Mouse (Mus musculus): ENCODE data around the gene Cnpy3. TPM values are rescaled to one million over a fixed set of nuclear protein-coding genes. Genes with fewer than 3 reads are reported as not detected.

The Cnpy3 gene
- polyA plus RNA-seq, 1 experiment from 2014 or later, result 58.4 TPM

DNA sequence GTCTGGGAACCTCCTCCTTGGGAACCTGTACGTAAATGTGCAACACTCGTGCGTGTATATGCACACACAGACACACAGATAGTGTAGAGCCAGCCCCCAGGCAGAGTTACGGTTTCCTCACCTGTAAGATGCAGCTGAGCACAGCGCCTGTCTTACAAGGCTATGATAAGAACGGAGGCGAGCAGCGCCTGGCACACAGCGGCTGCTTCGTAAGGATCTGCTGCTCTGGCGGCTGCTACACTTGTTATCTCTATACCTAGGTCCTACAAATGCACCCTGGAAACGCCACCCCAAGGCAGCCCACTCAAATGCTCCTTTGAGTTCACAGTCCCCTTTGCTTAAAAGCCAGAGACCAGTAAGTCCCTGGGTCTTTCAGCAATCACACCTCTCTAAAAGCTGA, 61.3 kb downstream of the Cnpy3 start:
- Histone ChIP-seq H3K4me1 (no peaks in the 10 kb centered on the region), H3K27ac (no peak overlapping the region), H3K4me3 (no peak overlapping the region), H3K4me2 (replicated peaks) (no peak overlapping the region), H3K9me3 (no peaks in the 10 kb centered on the region), H3K27me3 (replicated peaks) (no peaks in the 10 kb centered on the region), H3K9ac (no peak overlapping the region), H3K36me3 (peaks cover 28% of the 10 kb centered on the region)
- ATAC-seq (ENCODE audit: low FRiP score, low read depth), result no peak
- WGBS, result 95% methylated on average over 12 of the region's 12 CpGs

DNA sequence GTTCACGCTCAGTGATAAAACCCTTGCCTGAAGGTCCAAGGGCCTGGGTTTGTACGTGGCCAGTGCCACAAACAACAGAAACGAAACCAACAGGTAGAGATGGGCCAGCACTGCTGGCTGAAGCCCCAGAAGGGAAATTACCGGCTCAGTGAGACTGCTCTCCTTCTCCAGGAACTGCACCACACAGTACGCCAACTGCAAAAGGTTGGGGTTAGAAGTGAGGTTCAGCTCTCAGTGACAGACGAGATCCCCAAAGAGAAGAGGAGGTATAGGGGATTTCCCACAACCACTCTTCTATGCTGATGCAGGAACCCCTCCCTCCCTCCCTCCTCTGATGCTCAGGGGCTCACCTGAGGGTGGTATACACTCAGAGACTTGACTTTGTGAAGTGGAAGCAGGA, 66.1 kb downstream of the Cnpy3 start:
- H3K4me2 ChIP-seq (replicated peaks), result no peak overlapping the region
- no peak for ATAC-seq (ENCODE audit: low FRiP score, low read depth)
- H3K27me3 ChIP-seq (replicated peaks), result no peaks in the 10 kb centered on the region
- peaks cover 55% of the 10 kb centered on the region for H3K36me3 ChIP-seq
- no peak overlapping the region for H3K4me3 ChIP-seq
- WGBS, result 92% methylated on average over 6 of the region's 6 CpGs
- H3K27ac ChIP-seq, result no peak overlapping the region
- no peak overlapping the region for H3K9ac ChIP-seq
- H3K9me3 ChIP-seq, result no peaks in the 10 kb centered on the region
- H3K4me1 ChIP-seq, result peaks cover 8% of the 10 kb centered on the region

Other genes with a start within 250 kb of the Cnpy3 start
- 13.4 and 15.3 TPM in 2 replicates for gene Cul9, start 205.8 kb downstream of the Cnpy3 start, polyA plus RNA-seq (2016; fragmentation: Nextera tagmentation; extraction: Ambion mirVana)
- gene Srf, start 196.0 kb downstream of the Cnpy3 start, polyA plus RNA-seq (2016; fragmentation: Nextera tagmentation; extraction: Ambion mirVana), result 5.6 and 8.4 TPM in 2 replicates
- 68.3 and 69.7 TPM in 2 replicates for gene Ptk7, start 122.7 kb downstream of the Cnpy3 start, polyA plus RNA-seq (2016; fragmentation: Nextera tagmentation; extraction: Ambion mirVana)
- 45.2 and 47.4 TPM in 2 replicates for gene Klc4, start 106.2 kb downstream of the Cnpy3 start, polyA plus RNA-seq (2016; fragmentation: Nextera tagmentation; extraction: Ambion mirVana)
- 76.9 and 86.9 TPM in 2 replicates for gene Mrpl2, start 106.0 kb downstream of the Cnpy3 start, polyA plus RNA-seq (2016; fragmentation: Nextera tagmentation; extraction: Ambion mirVana)
- 42.0 and 45.2 TPM in 2 replicates for gene Cul7, start 101.9 kb downstream of the Cnpy3 start, polyA plus RNA-seq (2016; fragmentation: Nextera tagmentation; extraction: Ambion mirVana)
- 52.1 and 54.1 TPM in 2 replicates for gene Rrp36, start 77.9 kb downstream of the Cnpy3 start, polyA plus RNA-seq (2016; fragmentation: Nextera tagmentation; extraction: Ambion mirVana)
- gene Mea1, start 73.4 kb downstream of the Cnpy3 start, polyA plus RNA-seq (2016; fragmentation: Nextera tagmentation; extraction: Ambion mirVana), result 178 and 189 TPM in 2 replicates
- gene Klhdc3, start 71.3 kb downstream of the Cnpy3 start, polyA plus RNA-seq (2016; fragmentation: Nextera tagmentation; extraction: Ambion mirVana), result 146 and 148 TPM in 2 replicates
- gene Ppp2r5d, start 47.1 kb downstream of the Cnpy3 start, polyA plus RNA-seq (2016; fragmentation: Nextera tagmentation; extraction: Ambion mirVana), result 89.5 and 107 TPM in 2 replicates
- 35.8 and 36.9 TPM in 2 replicates for gene Pex6, start 40.8 kb downstream of the Cnpy3 start, polyA plus RNA-seq (2016; fragmentation: Nextera tagmentation; extraction: Ambion mirVana)
- 0.43 and 0.49 TPM in 2 replicates for gene Gnmt, start 23.0 kb downstream of the Cnpy3 start, polyA plus RNA-seq (2016; fragmentation: Nextera tagmentation; extraction: Ambion mirVana)
- gene Ptcra, start 11.5 kb upstream of the Cnpy3 start, polyA plus RNA-seq (2016; fragmentation: Nextera tagmentation; extraction: Ambion mirVana), result 0.41 and 0.65 TPM in 2 replicates
- gene 2310039H08Rik, start 20.4 kb upstream of the Cnpy3 start, polyA plus RNA-seq (2016; fragmentation: Nextera tagmentation; extraction: Ambion mirVana), result 34.9 and 46.6 TPM in 2 replicates
- 125 and 139 TPM in 2 replicates for gene Rpl7l1, start 30.5 kb upstream of the Cnpy3 start, polyA plus RNA-seq (2016; fragmentation: Nextera tagmentation; extraction: Ambion mirVana)
- gene Bicral, start 106.3 kb upstream of the Cnpy3 start, polyA plus RNA-seq (2016; fragmentation: Nextera tagmentation; extraction: Ambion mirVana), result 7.0 and 8.0 TPM in 2 replicates
- gene Tbcc, start 138.5 kb upstream of the Cnpy3 start, polyA plus RNA-seq (2016; fragmentation: Nextera tagmentation; extraction: Ambion mirVana), result 87.8 and 89.5 TPM in 2 replicates
- not detected in 2 replicates for gene Prph2, start 158.2 kb upstream of the Cnpy3 start, polyA plus RNA-seq (2016; fragmentation: Nextera tagmentation; extraction: Ambion mirVana)

All from neural tube, embryonic 12.5 days (tissue).